7 mouse cellular contexts compared by ENCODE assay signal in genomic region chr15:101198218-101198617, GRCm38 (mm10). TPM values are rescaled to one million over a fixed set of nuclear protein-coding genes. Genes with fewer than 3 reads are reported as not detected.
A peak's percentile ranks its signal among the peaks of the same experiment; 100 is the strongest.
DNase-seq lines count a peak whose midpoint lies in the region; ATAC-seq and TF ChIP-seq lines count a peak whose summit lies in the region.

No protein-coding gene starts in this region.

- H3K9me3 ChIP-seq in forebrain, postnatal 0 days (ENCODE audit: low read length) = no peaks in the 10 kb centered on the region
- no peaks in the 10 kb centered on the region for H3K9me3 ChIP-seq in hindbrain, embryonic 16.5 days (ENCODE audit: control insufficient read depth, low read length)

- no peak overlapping the region for H3K9ac ChIP-seq in forebrain, postnatal 0 days
- no peak overlapping the region for H3K9ac ChIP-seq in hindbrain, embryonic 16.5 days (ENCODE audit: low read depth, low read length)

- H3K4me2 ChIP-seq in forebrain, postnatal 0 days (ENCODE audit: low read depth) = no peak overlapping the region
- no peak overlapping the region for H3K4me2 ChIP-seq in hindbrain, embryonic 16.5 days (ENCODE audit: low read length)

- peaks cover 15% of the 10 kb centered on the region for H3K4me1 ChIP-seq in cerebellum, adult 2 months (ENCODE audit: control insufficient read depth, insufficient read depth, low read length)
- H3K4me1 ChIP-seq in forebrain, postnatal 0 days (ENCODE audit: insufficient read depth) = no peaks in the 10 kb centered on the region
- H3K4me1 ChIP-seq in hindbrain, embryonic 16.5 days (ENCODE audit: control insufficient read depth, insufficient read depth, low read depth, low read length) = 0 out of 2 replicates have a peak, but pooled peaks cover under 1% of the 10 kb centered on the region
- H3K4me1 ChIP-seq in small intestine, adult 2 months (ENCODE audit: control insufficient read depth, insufficient read depth, insufficient read length, low read length) = peaks cover 6% of the 10 kb centered on the region

- 19% methylated on average over 3 of the region's 3 CpGs for WGBS in cerebellum, adult 2 months
- WGBS in forebrain, postnatal 0 days = 22% methylated on average over 3 of the region's 3 CpGs
- WGBS in hindbrain, embryonic 16.5 days = 21% methylated on average over 3 of the region's 3 CpGs
- 16% methylated on average over 3 of the region's 3 CpGs for WGBS in small intestine, adult 2 months

- peak; percentile 83 for DNase-seq in R1 (ENCODE audit: low read depth, low spot score)
- DNase-seq in cerebellum, adult 2 months = peak; percentile 66 to 68
- DNase-seq in forebrain, postnatal 0 days = peak; percentile 78
- peak; percentile 78 to 83 for DNase-seq in left cerebral cortex, postnatal 14 days (ENCODE audit: low spot score in 2 of 2)
- DNase-seq in mesoderm, embryonic 11.5 days (ENCODE audit: low read depth, low spot score) = peak; percentile 77

- H3K27me3 ChIP-seq in cerebellum, adult 2 months (ENCODE audit: control insufficient read depth, insufficient read depth, low read length) = no peaks in the 10 kb centered on the region
- no peaks in the 10 kb centered on the region for H3K27me3 ChIP-seq in forebrain, postnatal 0 days (ENCODE audit: insufficient read depth, low read length)
- H3K27me3 ChIP-seq in hindbrain, embryonic 16.5 days (replicated peaks; ENCODE audit: control insufficient read depth, insufficient read depth, low read length) = no peaks in the 10 kb centered on the region
- H3K27me3 ChIP-seq in small intestine, adult 2 months (ENCODE audit: control insufficient read depth, insufficient read depth, low read length) = no peaks in the 10 kb centered on the region

- no peak for TF ChIP-seq POLR2A in cerebellum, adult 2 months (IDR thresholded peaks at IDR 0.05; ENCODE audit: borderline replicate concordance, insufficient read depth, low read length)
- no peak for TF ChIP-seq POLR2A in small intestine, adult 2 months (IDR thresholded peaks at IDR 0.05; ENCODE audit: low read depth, low read length)

- no peak overlapping the region for H3K27ac ChIP-seq in cerebellum, adult 2 months (ENCODE audit: insufficient read depth, low read length)
- no peak overlapping the region for H3K27ac ChIP-seq in forebrain, postnatal 0 days (ENCODE audit: low read depth, low read length)
- no peak overlapping the region for H3K27ac ChIP-seq in hindbrain, embryonic 16.5 days (ENCODE audit: low read depth, low read length)
- H3K27ac ChIP-seq in small intestine, adult 2 months (ENCODE audit: insufficient read depth, low read depth, low read length) = no peak overlapping the region

- H3K4me3 ChIP-seq in cerebellum, adult 2 months (replicated peaks; ENCODE audit: insufficient read depth, low read depth, low read length) = no peak overlapping the region
- no peak overlapping the region for H3K4me3 ChIP-seq in forebrain, postnatal 0 days (ENCODE audit: low read depth, low read length)
- no peak overlapping the region for H3K4me3 ChIP-seq in hindbrain, embryonic 16.5 days (ENCODE audit: low read length)
- H3K4me3 ChIP-seq in small intestine, adult 2 months (ENCODE audit: low read depth, low read length) = no peak overlapping the region

- H3K36me3 ChIP-seq in forebrain, postnatal 0 days (ENCODE audit: insufficient read depth) = peaks cover 66% of the 10 kb centered on the region
- peaks cover 58% of the 10 kb centered on the region for H3K36me3 ChIP-seq in hindbrain, embryonic 16.5 days (ENCODE audit: control insufficient read depth, insufficient read depth, low read length)
- H3K36me3 ChIP-seq in small intestine, adult 2 months (ENCODE audit: control insufficient read depth, insufficient read depth, low read length) = peaks cover 70% of the 10 kb centered on the region

- peak; percentile 91 for TF ChIP-seq CTCF in cerebellum, adult 2 months (IDR thresholded peaks at IDR 0.05; ENCODE audit: borderline replicate concordance, insufficient read depth, low read depth, low read length)
- TF ChIP-seq CTCF in forebrain, postnatal 0 days (IDR thresholded peaks at IDR 0.05; ENCODE audit: low read depth) = peak; percentile 93
- peak; percentile 86; the same call in 1 of the 2 replicates for TF ChIP-seq CTCF in small intestine, adult 2 months (IDR thresholded peaks at IDR 0.05; ENCODE audit: extremely low read depth, insufficient read length, insufficient replicate concordance, low read depth, low read length)

- peak; percentile 89 for ATAC-seq in forebrain, postnatal 0 days
- peak; percentile 76 for ATAC-seq in hindbrain, embryonic 16.5 days

- intact Hi-C loops in left cerebral cortex, postnatal 14 days (cut with DNase I) = loop anchor here (5.0 kb wide), 2 partner anchors 51 to 121 kb away; partner anchors contain the start of gene Fignl2

RNA-seq across cellular contexts. Expression of gene Acvr1b, which starts 24.4 kb away (rescaled TPM):
- 54.5 and 55.2 TPM in 2 replicates for polyA plus RNA-seq in cerebellum, adult 2 months (2012; rRNA removed)
- total RNA-seq in forebrain, postnatal 0 days (2014; rRNA removed) = 74.2 and 80.4 TPM in 2 replicates
- 13.2 and 17.4 TPM in 2 replicates for polyA plus RNA-seq in forebrain, postnatal 0 days (2015; fragmentation: Nextera tagmentation; extraction: Ambion mirVana)
- 22.4 and 24.1 TPM in 2 replicates for polyA plus RNA-seq in hindbrain, embryonic 16.5 days (2015; fragmentation: Nextera tagmentation; extraction: Ambion mirVana)
- 100 to 1,000 TPM; 112 to 121 TPM for total RNA-seq in left cerebral cortex, postnatal 14 days (2021)
- polyA plus RNA-seq in small intestine, adult 2 months (2012; rRNA removed) = 21.5 and 46.0 TPM in 2 replicates

RNA-seq across cellular contexts. Expression of gene Grasp, which starts 25.8 kb away (rescaled TPM):
- 5.0 and 5.3 TPM in 2 replicates for polyA plus RNA-seq in cerebellum, adult 2 months (2012; rRNA removed)
- total RNA-seq in forebrain, postnatal 0 days (2014; rRNA removed) = 8.8 and 11.1 TPM in 2 replicates
- polyA plus RNA-seq in forebrain, postnatal 0 days (2015; fragmentation: Nextera tagmentation; extraction: Ambion mirVana) = 3.3 and 3.4 TPM in 2 replicates
- polyA plus RNA-seq in hindbrain, embryonic 16.5 days (2015; fragmentation: Nextera tagmentation; extraction: Ambion mirVana) = 1.1 and 1.7 TPM in 2 replicates
- total RNA-seq in left cerebral cortex, postnatal 14 days (2021) = 10 to 100 TPM; 58.2 to 67.1 TPM
- polyA plus RNA-seq in small intestine, adult 2 months (2012; rRNA removed) = 7.3 and 8.5 TPM in 2 replicates

RNA-seq across cellular contexts. Expression of gene Nr4a1, which starts 55.9 kb away (rescaled TPM):
- polyA plus RNA-seq in cerebellum, adult 2 months (2012; rRNA removed) = 13.1 and 16.4 TPM in 2 replicates
- 8.9 and 9.6 TPM in 2 replicates for total RNA-seq in forebrain, postnatal 0 days (2014; rRNA removed)
- polyA plus RNA-seq in forebrain, postnatal 0 days (2015; fragmentation: Nextera tagmentation; extraction: Ambion mirVana) = 8.5 and 9.0 TPM in 2 replicates
- polyA plus RNA-seq in hindbrain, embryonic 16.5 days (2015; fragmentation: Nextera tagmentation; extraction: Ambion mirVana) = 6.8 and 7.2 TPM in 2 replicates
- 10 to 100 TPM; 65.6 to 78.4 TPM for total RNA-seq in left cerebral cortex, postnatal 14 days (2021)
- 6.5 and 9.7 TPM in 2 replicates for polyA plus RNA-seq in small intestine, adult 2 months (2012; rRNA removed)
